Mouse (Mus musculus) spleen, adult 2 months (tissue): ENCODE results near the gene Gps2. TPM values are rescaled to one million over a fixed set of nuclear protein-coding genes. Genes with fewer than 3 reads are reported as not detected.

ENCODE experiments used
- DNase-seq, 2 experiments: peaks; one replicate each; pipeline versions ENCODE4 v3.0.0 to v3.0.0-alpha.2; 2012 to 2021; ENCODE audit warnings: low spot score in 2 of 2, low read depth in 1 of 2
- H3K27ac ChIP-seq: fragments of 200-500 bp; 2 replicates; pipeline ENCODE4 v1.5.1; 2012; ENCODE audit warnings: low read length, inconsistent platforms; ENCODE audit not compliant: insufficient read depth
- H3K27me3 ChIP-seq: fragments of 200-500 bp; 2 replicates; pipeline ENCODE4 v1.6.1; 2012; ENCODE audit warnings: mild to moderate bottlenecking, moderate library complexity, low read length, inconsistent platforms; ENCODE audit not compliant: control insufficient read depth, insufficient read depth
- H3K36me3 ChIP-seq: fragments of 200-500 bp; 2 replicates; pipeline ENCODE4 v1.6.1; 2012; ENCODE audit warnings: mild to moderate bottlenecking, low read length, inconsistent platforms; ENCODE audit not compliant: control insufficient read depth, insufficient read depth
- H3K4me1 ChIP-seq: fragments of 200-500 bp; 2 replicates; pipeline ENCODE4 v1.6.1; 2011; ENCODE audit warnings: inconsistent platforms; ENCODE audit not compliant: control insufficient read depth, insufficient read depth, insufficient read length
- H3K4me3 ChIP-seq: fragments of 200-500 bp; 2 replicates; pipeline ENCODE4 v1.5.1; 2011; ENCODE audit warnings: mild to moderate bottlenecking, inconsistent platforms; ENCODE audit not compliant: insufficient read depth, insufficient read length; ENCODE audit errors: extremely low read depth
- CTCF ChIP-seq: fragments of 200-500 bp; IDR thresholded peaks from 2 replicates; pipeline ENCODE4 v1.5.1; 2011; ENCODE audit warnings: mild to moderate bottlenecking, inconsistent platforms; ENCODE audit not compliant: insufficient read depth, insufficient read length, insufficient replicate concordance; ENCODE audit errors: extremely low read depth
- POLR2A ChIP-seq: fragments of 200-500 bp; IDR thresholded peaks from 2 replicates; pipeline ENCODE4 v1.6.1; 2011; ENCODE audit warnings: low read depth, low read length, inconsistent platforms
- WGBS: fragments of 180-500 bp; shearing (Covaris S2); methylation state at CpG from one replicate; pipeline ENCODE4 v1.1.7; 2018; 5-methylcytosine and 5-hydroxymethylcytosine counted together
- polyA plus RNA-seq: library from polyadenylated mRNA; depleted of rRNA; stranded (reverse); fragments of >200 nt; gene quantifications from 2 replicates; pipeline ENCODE4 v1.2.3, GENCODE M21; 2012

The Gps2 gene
- polyA plus RNA-seq, 1 experiment: 119 TPM

- no peaks in the 10 kb centered on the region for H3K27me3 ChIP-seq
- H3K36me3 ChIP-seq: no peaks in the 10 kb centered on the region
- WGBS: 84% methylated on average over 4 of the region's 4 CpGs
- no peak for DNase-seq
- no peaks in the 10 kb centered on the region for H3K4me1 ChIP-seq
- no peak overlapping the region for H3K27ac ChIP-seq
- H3K4me3 ChIP-seq: no peak overlapping the region
- TF ChIP-seq POLR2A: no peak
- TF ChIP-seq CTCF: no peak
These were observed 41.2 kb upstream of the Gps2 start for GRCm38 (mm10) chr11:69872451-69872850.

- TF ChIP-seq CTCF: no peak
- TF ChIP-seq POLR2A: no peak
- Histone ChIP-seq H3K27me3 (no peaks in the 10 kb centered on the region), H3K4me1 (no peaks in the 10 kb centered on the region), H3K27ac (no peak overlapping the region; the same call in 1 of the 2 replicates), H3K36me3 (no peaks in the 10 kb centered on the region), H3K4me3 (no peak overlapping the region)
- 39% methylated on average over 7 of the region's 7 CpGs for WGBS
- no peak for DNase-seq
These were observed 37.5 kb upstream of the Gps2 start for GRCm38 (mm10) chr11:69876186-69876585.

- Histone ChIP-seq H3K27me3 (no peaks in the 10 kb centered on the region), H3K36me3 (no peaks in the 10 kb centered on the region), H3K4me1 (peaks cover 5% of the 10 kb centered on the region; the same call in 1 of the 2 replicates), H3K4me3 (no peak overlapping the region), H3K27ac (no peak overlapping the region; the same call in 1 of the 2 replicates)
- TF ChIP-seq CTCF: peak; percentile 87
- TF ChIP-seq POLR2A: no peak
- peak; percentile 68 to 80 for DNase-seq
- 3% methylated on average over 12 of the region's 12 CpGs for WGBS
These were observed 36.8 kb upstream of the Gps2 start for GRCm38 (mm10) chr11:69876867-69877266.

- DNase-seq: no peak
- no peak within 1 kb of the TSS for H3K4me3 ChIP-seq
- H3K27me3 ChIP-seq: no peaks in the 10 kb centered on the region
- WGBS: 86% methylated on average over 11 of the region's 11 CpGs
- no peaks in the 10 kb centered on the region for H3K36me3 ChIP-seq
- TF ChIP-seq POLR2A (no peak), CTCF (no peak)
- H3K4me1 ChIP-seq: peaks cover 5% of the 10 kb centered on the region; the same call in 1 of the 2 replicates
- H3K27ac ChIP-seq: no peak within 1 kb of the TSS
These were observed 35.8 kb upstream of the Gps2 start, which contains the start of gene Tmem95 for GRCm38 (mm10) chr11:69877878-69878277. Gene Tmem95 (minus strand): TSS chr11:69878018.

GRCm38 (mm10) chr11:69878399-69878798 is 35.3 kb upstream of the Gps2 start:
- H3K4me1 ChIP-seq: peaks cover 5% of the 10 kb centered on the region; the same call in 1 of the 2 replicates
- no peak overlapping the region for H3K4me3 ChIP-seq
- peaks cover 2% of the 10 kb centered on the region for H3K36me3 ChIP-seq
- H3K27me3 ChIP-seq: no peaks in the 10 kb centered on the region
- no peak for TF ChIP-seq POLR2A
- TF ChIP-seq CTCF: no peak
- WGBS: 95% methylated on average over 3 of the region's 3 CpGs
- no peak overlapping the region for H3K27ac ChIP-seq
- no peak for DNase-seq

- H3K4me1 ChIP-seq: peaks cover 5% of the 10 kb centered on the region; the same call in 1 of the 2 replicates
- no peak overlapping the region for H3K27ac ChIP-seq
- H3K27me3 ChIP-seq: no peaks in the 10 kb centered on the region
- no peak for DNase-seq
- no peak for TF ChIP-seq POLR2A
- TF ChIP-seq CTCF: no peak
- no peak overlapping the region for H3K4me3 ChIP-seq
- 79% methylated on average over 6 of the region's 6 CpGs for WGBS
- peaks cover 7% of the 10 kb centered on the region for H3K36me3 ChIP-seq
These were observed 34.7 kb upstream of the Gps2 start for GRCm38 (mm10) chr11:69878952-69879351.

- 87% methylated on average over 15 of the region's 15 CpGs for WGBS
These were observed 34.0 kb upstream of the Gps2 start for GRCm38 (mm10) chr11:69879711-69880110.

More at GRCm38 (mm10) chr11:69879711-69880110, 34.0 kb upstream of the Gps2 start:
- no peak overlapping the region; the same call in 1 of the 2 replicates for H3K4me3 ChIP-seq
- TF ChIP-seq POLR2A (no peak), CTCF (no peak)
- no peaks in the 10 kb centered on the region for H3K27me3 ChIP-seq
- DNase-seq: no peak
- H3K27ac ChIP-seq: no peak overlapping the region; the same call in 1 of the 2 replicates
- peaks cover 5% of the 10 kb centered on the region; the same call in 1 of the 2 replicates for H3K4me1 ChIP-seq
- H3K36me3 ChIP-seq: peaks cover 14% of the 10 kb centered on the region
